19 mouse cellular contexts compared by ENCODE assay signal in the genomic region with DNA sequence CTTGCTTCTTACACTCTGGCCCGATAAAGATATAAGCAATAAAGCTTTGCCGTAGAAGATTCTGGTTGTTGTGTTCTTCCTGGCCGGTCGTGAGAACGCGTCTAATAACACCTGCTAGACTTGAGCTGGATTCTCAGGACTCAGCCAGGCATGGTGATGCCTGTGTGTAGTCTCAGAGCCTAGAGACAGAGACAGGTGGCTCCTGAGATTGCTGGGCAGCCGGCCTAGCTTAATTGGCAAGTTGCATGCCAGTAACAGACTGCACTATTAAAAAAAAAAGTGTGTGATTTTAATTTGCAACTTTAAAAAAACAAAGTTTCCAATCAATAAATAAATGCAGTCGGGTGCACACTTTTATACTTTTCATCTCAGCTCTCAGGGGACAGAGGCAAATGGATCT. TPM values are rescaled to one million over a fixed set of nuclear protein-coding genes. Genes with fewer than 3 reads are reported as not detected.
DNase-seq lines count a peak whose midpoint lies in the region; ATAC-seq and TF ChIP-seq lines count a peak whose summit lies in the region.
"Had no signal": no experiment of that assay in that cellular context is flagged by ENCODE, and none has a peak within 500 bp of the region (broad histone marks: within the 10 kb centered on the region; RNA-seq: fewer than 3 reads in every experiment).

No protein-coding gene starts in this region.

- WGBS in forebrain, postnatal 0 days = 56% methylated on average over 7 of the region's 8 CpGs
- 87% methylated on average over 8 of the region's 8 CpGs for WGBS in kidney, embryonic 15.5 days

- no peaks in the 10 kb centered on the region for H3K27me3 ChIP-seq in forebrain, postnatal 0 days (ENCODE audit: insufficient read depth, low read length)
- no peaks in the 10 kb centered on the region for H3K27me3 ChIP-seq in kidney, embryonic 15.5 days
- H3K27me3 ChIP-seq: heart, embryonic 13.5 days; liver, embryonic 12.5 days had no signal

- TF ChIP-seq CTCF in forebrain, postnatal 0 days (IDR thresholded peaks at IDR 0.05; ENCODE audit: low read depth) = no peak

- no peak overlapping the region for H3K27ac ChIP-seq in forebrain, postnatal 0 days (ENCODE audit: low read depth, low read length)
- no peak overlapping the region for H3K27ac ChIP-seq in kidney, embryonic 15.5 days
- H3K27ac ChIP-seq: heart, embryonic 13.5 days; liver, embryonic 12.5 days had no signal

- H3K4me1 ChIP-seq in forebrain, postnatal 0 days (ENCODE audit: insufficient read depth) = no peaks in the 10 kb centered on the region
- H3K4me1 ChIP-seq in kidney, embryonic 15.5 days = no peaks in the 10 kb centered on the region
- H3K4me1 ChIP-seq: heart, embryonic 13.5 days had no signal

- peak; percentile 72 for ATAC-seq in frontal cortex, adult (ENCODE audit: low TSS enrichment)
- ATAC-seq in forebrain, postnatal 0 days = peak; percentile 86
- ATAC-seq in kidney, embryonic 15.5 days (replicated peaks; ENCODE audit: low FRiP score) = no peak
- ATAC-seq: liver, embryonic 12.5 days had no signal

- intact Hi-C loops in left cerebral cortex, postnatal 4 days (cut with DNase I) = no loop called here

- no peak for DNase-seq in frontal cortex, postnatal 10 days (ENCODE audit: low spot score in 2 of 2)
- peak; percentile 76 for DNase-seq in cerebellum, adult 11-12 months
- peak; percentile 78 for DNase-seq in forebrain, postnatal 0 days
- peak; percentile 31 for DNase-seq in left cerebral cortex, postnatal 4 days
- no peak for DNase-seq in spleen, postnatal 4 days (ENCODE audit: low spot score in 2 of 2)
- no peak for DNase-seq in kidney, adult 18-20 months
- DNase-seq: adrenal gland, postnatal 14 days; B cell, adult 2 months; kidney, adult 8-10 months; lung, postnatal 4 days; thymus, postnatal 14 days had no signal

- no peak overlapping the region for H3K9ac ChIP-seq in forebrain, postnatal 0 days
- no peak overlapping the region for H3K9ac ChIP-seq in kidney, embryonic 15.5 days
- H3K9ac ChIP-seq: heart, embryonic 13.5 days; liver, embryonic 12.5 days had no signal

- 0 out of 2 replicates have a peak, but pooled peaks cover 11% of the 10 kb centered on the region for H3K9me3 ChIP-seq in forebrain, postnatal 0 days (ENCODE audit: low read length)
- H3K9me3 ChIP-seq in kidney, embryonic 15.5 days (replicated peaks) = peaks cover 6% of the 10 kb centered on the region

- no peak overlapping the region for H3K4me3 ChIP-seq in forebrain, postnatal 0 days (ENCODE audit: low read depth, low read length)
- H3K4me3 ChIP-seq in kidney, embryonic 15.5 days (replicated peaks) = no peak overlapping the region
- H3K4me3 ChIP-seq: heart, embryonic 13.5 days; liver, embryonic 12.5 days had no signal

- H3K4me2 ChIP-seq in forebrain, postnatal 0 days (ENCODE audit: low read depth) = 0 out of 2 replicates have a peak overlapping the region, but pooled peaks have one; percentile 13
- no peak overlapping the region for H3K4me2 ChIP-seq in kidney, embryonic 15.5 days
- H3K4me2 ChIP-seq: heart, embryonic 13.5 days; liver, embryonic 12.5 days had no signal

- H3K36me3 ChIP-seq in forebrain, postnatal 0 days (ENCODE audit: insufficient read depth) = no peaks in the 10 kb centered on the region
- no peaks in the 10 kb centered on the region for H3K36me3 ChIP-seq in kidney, embryonic 15.5 days

RNA-seq across cellular contexts. Expression of gene Gm10273, which starts 8.5 kb away (rescaled TPM):
- total RNA-seq in forebrain, postnatal 0 days (2014; rRNA removed) = 8.9 and 11.2 TPM in 2 replicates
- 3.1 and 4.6 TPM in 2 replicates for polyA plus RNA-seq in forebrain, postnatal 0 days (2015; fragmentation: Nextera tagmentation; extraction: Ambion mirVana)
- 10 to 100 TPM; 45.0 to 48.3 TPM for total RNA-seq in left cerebral cortex, postnatal 4 days (2021)
- not detected in 2 replicates for polyA plus RNA-seq in kidney, embryonic 15.5 days (2015; fragmentation: Nextera tagmentation; extraction: Ambion mirVana)
- polyA plus RNA-seq: heart, embryonic 13.5 days had no signal

RNA-seq across cellular contexts. Expression of gene Pla2g12b, which starts 16.5 kb away (rescaled TPM):
- not detected in 2 replicates for total RNA-seq in forebrain, postnatal 0 days (2014; rRNA removed)
- not detected in 2 replicates for polyA plus RNA-seq in forebrain, postnatal 0 days (2015; fragmentation: Nextera tagmentation; extraction: Ambion mirVana)
- total RNA-seq in left cerebral cortex, postnatal 4 days (2021) = not detected
- 0.66 and 0.95 TPM in 2 replicates for polyA plus RNA-seq in kidney, embryonic 15.5 days (2015; fragmentation: Nextera tagmentation; extraction: Ambion mirVana)
- total RNA-seq: gastrocnemius, adult 8-10 months; left cerebral cortex, adult 8-10 months had no signal
- polyA plus RNA-seq: neural tube, embryonic 14.5 days had no signal

RNA-seq across cellular contexts. Expression of gene Oit3, which starts 54.6 kb away (rescaled TPM):
- 0.19 TPM in 1 of 2 replicates, not detected in the other for total RNA-seq in forebrain, postnatal 0 days (2014; rRNA removed)
- polyA plus RNA-seq in forebrain, postnatal 0 days (2015; fragmentation: Nextera tagmentation; extraction: Ambion mirVana) = 0.10 and 0.27 TPM in 2 replicates
- under 1 TPM in 1 of 2 experiments, not detected in 1; 0.32 TPM for total RNA-seq in left cerebral cortex, postnatal 4 days (2021)
- polyA plus RNA-seq in kidney, embryonic 15.5 days (2015; fragmentation: Nextera tagmentation; extraction: Ambion mirVana) = 1.9 and 2.3 TPM in 2 replicates
- total RNA-seq: ES-E14; gastrocnemius, adult 8-10 months had no signal
- polyA plus RNA-seq: neural tube, embryonic 14.5 days had no signal

Comparison
In these comparisons a context has a peak if more than half of its experiments do, and no peak if none do; other contexts are left out.
1. DNase-seq: peak in cerebellum, adult 11-12 months (single experiment), forebrain, postnatal 0 days (single experiment) and left cerebral cortex, postnatal 4 days (single experiment); none in frontal cortex, postnatal 10 days (0 of 2), spleen, postnatal 4 days (0 of 2) and kidney, adult 18-20 months (single experiment).